Mouse (Mus musculus) heart, embryonic 15.5 days (tissue): ENCODE results near the gene Hdac6. TPM values are rescaled to one million over a fixed set of nuclear protein-coding genes. Genes with fewer than 3 reads are reported as not detected.
"Not testable (repeated sequence)": the region's sequence is repeated elsewhere in the genome, so short reads cannot be mapped to it uniquely, and the experiment has no call there.

Experiments
- ATAC-seq: fragments of 200-750 bp; cut with Nextera tagmentation; replicated peaks from 2 replicates; pipeline ENCODE4 v1.8.0; 2017; ENCODE audit warnings: low read depth, moderate TSS enrichment; ENCODE audit not compliant: insufficient number of reproducible peaks, insufficient read depth, low FRiP score
- H3K27ac ChIP-seq: fragments of 300-500 bp; sonication (generic); 2 replicates; pipeline ENCODE4 v1.5.1; 2015; ENCODE audit warnings: mild to moderate bottlenecking, inconsistent platforms
- H3K27me3 ChIP-seq: fragments of 300-500 bp; sonication (generic); 2 replicates; pipeline ENCODE4 v1.6.1; 2015; ENCODE audit warnings: inconsistent platforms
- H3K36me3 ChIP-seq: fragments of 300-500 bp; sonication (generic); 2 replicates; pipeline ENCODE4 v1.6.1; 2015; ENCODE audit warnings: mild to moderate bottlenecking, inconsistent platforms
- H3K4me1 ChIP-seq: fragments of 300-500 bp; sonication (generic); replicated peaks from 2 replicates; pipeline ENCODE4 v1.6.1; 2015; ENCODE audit warnings: inconsistent platforms
- H3K4me2 ChIP-seq: fragments of 300-500 bp; sonication (generic); 2 replicates; pipeline ENCODE4 v1.6.1; 2015; ENCODE audit warnings: inconsistent platforms, mild to moderate bottlenecking, moderate library complexity
- H3K4me3 ChIP-seq: fragments of 300-500 bp; sonication (generic); 2 replicates; pipeline ENCODE4 v1.5.1; 2015; ENCODE audit warnings: mild to moderate bottlenecking, inconsistent platforms
- H3K9ac ChIP-seq: fragments of 300-500 bp; sonication (generic); 2 replicates; pipeline ENCODE4 v1.6.1; 2015; ENCODE audit warnings: mild to moderate bottlenecking, inconsistent platforms
- H3K9me3 ChIP-seq: fragments of 300-500 bp; sonication (generic); replicated peaks from 2 replicates; pipeline ENCODE4 v1.6.1; 2016; ENCODE audit warnings: inconsistent platforms
- WGBS: fragments of 180-500 bp; shearing (Covaris S2); methylation state at CpG from one replicate; pipeline ENCODE4 v1.1.7; 2015; ENCODE audit warnings: mixed read lengths; 5-methylcytosine and 5-hydroxymethylcytosine counted together
- polyA plus RNA-seq: library from polyadenylated mRNA; unstranded; fragments of >200 nt; fragmentation: Nextera tagmentation; extraction: Ambion mirVana; gene quantifications from 2 replicates; pipeline ENCODE4 v1.2.1, GENCODE M21; 2015

Gene Hdac6
- polyA plus RNA-seq, 1 experiment from 2014 or later, result 21.4 TPM

DNA sequence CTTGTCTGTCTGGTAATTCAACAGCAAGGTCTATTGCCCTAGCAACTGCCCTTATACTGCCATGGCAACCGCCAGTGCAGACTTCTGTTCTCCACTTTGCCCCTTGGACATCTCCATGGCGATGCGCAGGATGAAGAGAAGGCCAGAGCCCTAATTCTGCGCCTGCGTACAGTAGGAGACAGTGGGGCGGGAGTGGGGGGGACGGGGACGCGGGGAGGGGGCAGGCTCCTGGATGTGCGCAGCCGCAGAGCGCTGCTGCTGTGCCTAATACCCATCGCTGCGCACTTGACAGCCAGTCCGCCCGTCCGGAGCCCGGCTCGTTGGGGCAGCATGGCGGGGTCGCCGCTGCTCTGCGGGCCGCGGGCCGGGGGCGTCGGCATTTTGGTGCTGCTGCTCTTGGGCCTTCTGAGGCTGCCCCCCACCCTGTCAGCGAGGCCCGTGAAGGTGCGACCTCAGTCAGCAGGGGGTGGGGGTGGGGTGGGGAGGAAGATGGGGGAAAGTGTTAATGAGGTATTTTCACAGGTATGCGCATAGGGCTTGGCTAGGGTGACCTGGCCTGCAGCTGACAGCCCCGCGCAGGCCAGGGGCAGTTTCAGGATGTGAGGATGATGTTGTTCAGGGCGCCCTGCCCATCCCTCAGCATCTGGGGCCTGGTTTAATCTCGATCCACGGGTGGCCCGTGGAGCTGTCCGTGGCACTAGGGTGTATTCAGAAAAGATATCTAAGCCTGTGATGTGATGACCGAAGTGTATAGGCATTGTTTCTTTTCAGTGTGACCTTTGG lies 27.9 kb downstream of the Hdac6 start, which contains the start of gene Pcsk1n:
TSS of gene Pcsk1n (plus strand) at position 222 of the 783 bp plus-strand sequence.
- no peak within 1 kb of the TSS for H3K27ac ChIP-seq
- H3K36me3 ChIP-seq, result no peaks in the 10 kb centered on the region
- WGBS, result 16% methylated on average over 40 of the region's 40 CpGs
- H3K4me3 ChIP-seq, result 0 out of 2 replicates have a peak within 1 kb of the TSS, but pooled peaks have one; percentile 13
- no peak within 1 kb of the TSS for H3K9ac ChIP-seq
- peaks cover 7% of the 10 kb centered on the region; the same call in 1 of the 2 replicates for H3K4me1 ChIP-seq
- H3K9me3 ChIP-seq, result no peaks in the 10 kb centered on the region
- peak within 1 kb of the TSS; percentile 41 for H3K4me2 ChIP-seq
- H3K27me3 ChIP-seq, result peaks cover 65% of the 10 kb centered on the region
- no peak; the same call in 1 of the 2 replicates for ATAC-seq

DNA sequence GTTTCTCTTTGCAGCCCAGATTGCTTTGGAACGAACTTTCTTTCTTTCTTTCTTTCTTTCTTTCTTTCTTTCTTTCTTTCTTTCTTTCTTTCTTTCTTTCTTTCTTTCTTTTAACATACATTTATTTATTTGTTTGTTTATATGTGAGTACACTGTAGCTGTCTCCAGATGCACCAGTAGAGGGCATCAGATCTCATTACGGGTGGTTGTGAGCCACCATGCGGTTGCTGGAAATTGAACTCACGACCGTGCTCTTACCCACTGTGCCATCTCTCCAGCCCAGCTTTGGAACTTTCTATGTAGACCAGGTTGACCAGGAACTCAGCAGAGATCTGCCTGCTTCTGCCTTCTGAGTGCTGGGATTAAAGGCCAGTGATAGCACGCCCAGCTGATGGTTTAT lies 29.7 kb downstream of the Hdac6 start:
- not testable (repeated sequence) for H3K4me2 ChIP-seq, H3K4me3 ChIP-seq, H3K27ac ChIP-seq, H3K9ac ChIP-seq, H3K9me3 ChIP-seq, H3K36me3 ChIP-seq, ATAC-seq, H3K4me1 ChIP-seq
- 56% methylated on average over 6 of the region's 6 CpGs for WGBS
- H3K27me3 ChIP-seq, result peaks cover 47% of the 10 kb centered on the region

DNA sequence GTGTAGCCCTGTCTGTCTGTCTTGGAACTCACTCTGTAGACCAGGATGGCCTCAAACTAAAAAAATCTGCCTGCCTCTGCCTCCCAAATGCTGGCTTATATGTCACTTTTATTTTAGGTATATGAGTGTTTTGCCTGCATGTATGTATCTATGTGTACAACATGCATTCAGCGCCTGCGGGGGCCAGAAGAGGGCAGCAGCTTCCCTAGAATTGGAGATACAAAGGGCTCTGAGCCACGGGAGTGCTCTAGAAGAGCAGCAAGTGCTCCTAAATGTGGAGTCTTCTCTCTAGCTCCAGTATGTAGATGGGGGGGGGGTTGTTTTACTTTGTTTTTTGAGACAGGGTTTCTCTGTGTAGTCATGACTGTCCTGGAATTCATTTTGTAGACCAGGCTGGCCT lies 32.0 kb downstream of the Hdac6 start:
- H3K4me1 ChIP-seq, ATAC-seq, H3K36me3 ChIP-seq, H3K9ac ChIP-seq, H3K9me3 ChIP-seq, H3K4me2 ChIP-seq, H3K4me3 ChIP-seq, H3K27ac ChIP-seq: not testable (repeated sequence)
- WGBS, result 21% methylated on average over 3 of the region's 3 CpGs
- peaks cover 24% of the 10 kb centered on the region for H3K27me3 ChIP-seq

DNA sequence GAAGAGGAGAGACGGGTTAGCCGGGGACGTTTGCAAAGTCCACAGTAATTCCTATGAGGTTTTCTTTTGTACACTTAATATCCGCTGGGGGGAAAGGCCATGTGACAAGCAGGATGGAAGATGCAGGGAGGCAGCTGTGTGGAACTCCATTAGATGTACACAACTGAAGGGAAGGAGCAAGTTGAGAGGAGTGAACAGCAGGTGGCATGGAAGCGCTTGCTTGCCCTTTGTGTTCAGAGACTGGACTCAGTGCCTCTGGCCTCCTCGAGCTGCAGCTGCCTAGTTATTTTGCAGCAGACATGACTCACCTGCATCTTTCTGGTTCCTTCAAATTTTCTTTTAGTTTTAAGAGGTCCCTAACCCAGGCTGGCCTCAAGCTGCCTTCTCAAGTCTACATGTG lies 37.2 kb downstream of the Hdac6 start:
- no peak for ATAC-seq
- Histone ChIP-seq H3K4me2 (no peak overlapping the region), H3K36me3 (peaks cover 5% of the 10 kb centered on the region; the same call in 1 of the 2 replicates), H3K4me3 (no peak overlapping the region), H3K27ac (no peak overlapping the region), H3K4me1 (no peaks in the 10 kb centered on the region), H3K27me3 (no peaks in the 10 kb centered on the region), H3K9ac (no peak overlapping the region), H3K9me3 (no peaks in the 10 kb centered on the region)
- 50% methylated on average over 6 of the region's 6 CpGs for WGBS

DNA sequence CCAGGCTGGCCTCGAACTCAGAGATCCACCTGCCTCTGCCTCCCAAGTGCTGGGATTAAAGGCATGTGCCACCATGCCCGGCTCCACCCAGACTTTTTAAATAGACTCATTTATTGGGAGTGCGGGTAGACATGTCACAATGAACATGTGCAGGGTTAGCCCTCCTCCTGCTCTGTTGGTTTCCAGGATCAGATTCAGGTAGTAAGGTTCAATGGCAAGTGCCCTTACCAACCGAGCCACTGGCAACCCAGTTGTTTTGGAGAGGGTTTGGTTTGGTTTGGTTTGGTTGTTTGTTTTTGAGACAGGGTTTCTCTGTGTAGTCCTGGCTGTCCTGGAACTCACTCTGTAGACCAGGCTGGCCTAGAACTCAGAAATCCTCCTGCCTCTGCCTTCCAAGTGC lies 38.4 kb downstream of the Hdac6 start, which contains the start of gene Gm10490:
TSS of gene Gm10490 (plus strand) at position 301 of the 400 bp plus-strand sequence.
- H3K4me1 ChIP-seq, H3K36me3 ChIP-seq, H3K4me2 ChIP-seq, H3K27me3 ChIP-seq, H3K4me3 ChIP-seq, H3K9me3 ChIP-seq, ATAC-seq, H3K27ac ChIP-seq, H3K9ac ChIP-seq: not testable (repeated sequence)
- 88% methylated on average over 4 of the region's 4 CpGs for WGBS

DNA sequence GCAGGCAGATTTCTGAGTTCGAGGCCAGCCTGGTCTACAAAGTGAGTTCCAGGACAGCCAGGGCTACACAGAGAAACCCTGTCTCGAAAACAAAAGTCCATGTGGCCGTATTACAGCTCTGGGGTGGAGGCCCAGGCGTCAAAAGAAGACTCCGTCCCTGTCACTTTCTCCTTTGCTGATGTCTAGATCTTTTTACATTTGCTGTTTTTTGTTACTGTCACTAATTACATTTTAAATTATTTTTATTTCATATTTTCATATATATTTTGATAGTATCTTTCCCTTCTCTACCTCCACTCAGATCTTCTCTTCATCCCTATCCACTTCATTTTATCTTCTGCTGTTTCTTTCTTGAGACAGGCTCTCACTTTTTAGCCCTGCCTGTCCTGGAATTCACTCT lies 40.0 kb downstream of the Hdac6 start, which contains the start of gene Gm10491:
TSS of gene Gm10491 (minus strand) at position 101 of the 400 bp plus-strand sequence.
- no peaks in the 10 kb centered on the region for H3K27me3 ChIP-seq
- no peaks in the 10 kb centered on the region for H3K4me1 ChIP-seq
- H3K9ac ChIP-seq, result no peak within 1 kb of the TSS
- peaks cover 5% of the 10 kb centered on the region; the same call in 1 of the 2 replicates for H3K36me3 ChIP-seq
- H3K4me2 ChIP-seq, result no peak within 1 kb of the TSS
- H3K27ac ChIP-seq, result no peak within 1 kb of the TSS
- H3K4me3 ChIP-seq, result no peak within 1 kb of the TSS
- no peak for ATAC-seq
- 86% methylated on average over 5 of the region's 5 CpGs for WGBS
- H3K9me3 ChIP-seq, result no peaks in the 10 kb centered on the region

DNA sequence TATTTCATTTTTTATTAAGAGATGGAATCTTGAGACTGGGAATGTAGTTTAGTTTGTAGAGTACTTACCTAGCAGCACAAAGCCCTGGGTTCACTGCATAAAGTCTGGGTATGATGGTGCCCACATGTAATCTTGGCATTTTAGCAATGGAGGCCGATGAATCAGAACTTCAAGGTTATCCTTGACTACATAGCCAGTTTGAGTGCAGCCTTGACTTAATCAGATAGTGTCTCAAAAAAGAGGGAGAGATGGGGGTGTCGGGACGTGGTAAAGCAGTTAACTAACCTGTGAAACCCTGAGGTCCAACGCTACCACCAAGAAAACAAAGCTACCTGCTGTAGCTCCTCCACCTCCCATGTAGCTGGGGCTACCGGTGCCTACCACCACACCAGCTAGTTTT lies 43.2 kb downstream of the Hdac6 start:
- ATAC-seq, result no peak
- Histone ChIP-seq H3K4me1 (0 out of 2 replicates have a peak, but pooled peaks cover 2% of the 10 kb centered on the region), H3K9ac (no peak overlapping the region), H3K27me3 (no peaks in the 10 kb centered on the region), H3K36me3 (peaks cover 5% of the 10 kb centered on the region; the same call in 1 of the 2 replicates), H3K9me3 (no peaks in the 10 kb centered on the region), H3K4me3 (no peak overlapping the region), H3K27ac (no peak overlapping the region), H3K4me2 (no peak overlapping the region)
- 89% methylated on average over 5 of the region's 5 CpGs for WGBS

DNA sequence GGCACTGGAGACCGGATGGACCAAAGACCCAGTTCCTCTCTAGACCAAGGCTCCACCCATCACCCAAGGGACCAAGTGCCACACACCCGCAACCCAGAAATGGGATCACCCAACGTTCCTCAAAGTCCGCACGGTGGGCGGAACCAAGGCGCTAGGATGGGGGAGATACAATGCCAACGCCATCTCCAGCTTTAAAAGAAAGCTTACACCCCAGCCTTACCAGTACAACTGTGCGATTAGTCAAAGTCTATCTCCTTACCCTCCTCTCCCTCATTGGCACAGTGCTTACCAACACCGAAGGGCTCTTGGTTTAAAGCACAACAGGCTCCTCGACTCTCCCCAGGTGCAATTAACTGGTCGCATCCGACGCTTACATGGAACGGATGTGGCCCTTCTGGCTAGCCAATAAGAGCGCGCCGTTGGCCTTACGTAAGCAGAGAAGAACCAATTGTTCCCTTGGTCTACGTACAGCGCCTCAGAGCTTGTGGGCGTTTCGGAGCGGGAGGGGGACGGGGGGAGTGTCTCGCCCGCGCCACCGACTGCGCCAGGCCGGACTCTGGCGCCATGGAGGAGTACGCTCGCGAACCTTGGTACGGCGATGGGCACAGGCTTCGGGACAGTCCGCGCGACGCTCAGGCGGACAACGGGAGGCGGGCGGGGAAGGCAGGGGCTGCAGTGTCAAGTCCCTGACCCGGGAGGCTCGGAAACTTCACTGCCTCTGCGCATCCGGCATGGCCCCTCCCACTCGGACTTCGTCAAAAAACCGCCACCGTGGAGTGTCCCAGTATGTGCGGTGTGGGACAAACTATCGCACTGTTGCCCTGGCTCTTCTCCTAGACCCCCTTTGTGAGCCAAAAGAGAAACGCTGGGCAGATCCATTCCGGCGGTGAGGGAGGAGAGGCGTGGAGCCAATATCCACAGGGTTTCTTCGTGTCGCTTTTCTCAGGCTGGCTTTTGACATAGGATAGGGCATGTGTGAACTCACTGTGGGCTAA lies 48.5 kb downstream of the Hdac6 start, which contains the start of the genes Pqbp1 and Timm17b:
TSS of gene Pqbp1 (minus strand) at position 390 of the 995 bp plus-strand sequence.
TSS of gene Timm17b (plus strand) at position 478 of the 995 bp plus-strand sequence.
- Histone ChIP-seq H3K27me3 (no peaks in the 10 kb centered on the region), H3K4me3 (peak within 1 kb of the TSS; percentile 69), H3K27ac (peak within 1 kb of the TSS; percentile 86), H3K4me2 (peak within 1 kb of the TSS; percentile 61), H3K4me1 (peaks cover 4% of the 10 kb centered on the region; the same call in 1 of the 2 replicates), H3K9me3 (no peaks in the 10 kb centered on the region), H3K36me3 (no peaks in the 10 kb centered on the region; the same call in 1 of the 2 replicates), H3K9ac (peak within 1 kb of the TSS; percentile 63)
- peak; percentile 98 for ATAC-seq
- WGBS, result 14% methylated on average over 62 of the region's 62 CpGs

DNA sequence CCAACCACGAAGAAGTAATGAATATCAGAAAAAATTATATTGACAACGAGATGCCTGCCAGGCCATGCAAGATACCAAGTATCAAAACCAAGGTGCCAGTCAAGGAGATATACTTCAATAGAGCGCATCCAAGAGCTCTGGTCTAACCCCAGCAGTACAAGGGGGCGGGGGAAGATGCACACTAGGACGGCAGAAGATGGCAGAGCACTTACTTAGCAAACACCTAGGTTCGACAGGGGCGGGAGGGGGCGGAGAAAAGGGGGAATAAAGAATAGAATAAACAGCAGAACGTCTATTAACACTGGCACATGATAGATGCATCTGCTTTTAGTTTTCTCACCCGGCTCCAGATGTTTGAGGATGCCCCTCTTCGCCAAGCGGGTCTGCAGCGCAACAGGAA lies 49.5 kb downstream of the Hdac6 start:
- Histone ChIP-seq H3K4me2 (peak overlapping the region; percentile 61), H3K4me3 (peak overlapping the region; percentile 69), H3K9ac (peak overlapping the region; percentile 52), H3K4me1 (peaks cover 4% of the 10 kb centered on the region; the same call in 1 of the 2 replicates), H3K27me3 (no peaks in the 10 kb centered on the region), H3K36me3 (no peaks in the 10 kb centered on the region; the same call in 1 of the 2 replicates), H3K9me3 (no peaks in the 10 kb centered on the region), H3K27ac (peak overlapping the region; percentile 86)
- ATAC-seq, result no peak
- 24% methylated on average over 13 of the region's 13 CpGs for WGBS

DNA sequence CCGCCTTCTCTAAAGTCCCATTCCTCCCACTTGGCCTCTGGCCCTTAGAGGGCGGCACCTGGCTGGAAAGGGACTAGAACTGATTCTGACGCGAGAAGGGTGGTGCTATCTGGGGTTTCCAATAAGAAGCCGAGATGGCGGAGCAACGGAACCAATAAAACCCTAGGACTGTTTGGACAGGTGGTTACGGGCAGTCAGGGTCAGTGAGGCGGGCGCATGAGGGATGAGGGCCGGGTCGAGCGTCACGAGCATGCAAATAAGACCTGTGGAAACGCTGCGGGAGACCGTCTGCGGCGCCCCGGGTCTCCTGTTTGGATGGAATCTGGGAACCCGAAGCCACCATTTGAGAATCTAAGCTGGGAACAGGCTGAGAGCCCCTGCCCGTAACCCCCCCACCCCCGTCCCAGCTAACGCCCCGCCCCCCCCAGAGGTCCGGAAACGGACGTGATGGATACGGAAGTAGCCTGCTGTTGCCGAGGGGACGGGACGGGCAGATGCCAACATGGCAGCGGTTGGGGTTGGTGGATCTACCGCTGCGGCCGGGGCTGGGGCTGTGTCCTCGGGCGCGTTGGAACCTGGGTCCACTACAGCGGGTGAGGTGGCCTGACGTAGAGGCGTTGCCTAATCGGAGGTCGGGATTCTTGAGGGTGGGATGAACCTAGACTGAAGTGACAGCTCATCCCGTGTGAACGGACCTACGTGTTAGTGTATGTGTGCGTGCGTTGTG lies 63.7 kb downstream of the Hdac6 start, which contains the start of gene Slc35a2:
TSS of gene Slc35a2 (plus strand) at position 188 of the 727 bp plus-strand sequence.
- H3K9ac ChIP-seq, result peak within 1 kb of the TSS; percentile 58
- H3K4me2 ChIP-seq, result peak within 1 kb of the TSS; percentile 67
- peak; percentile 92 for ATAC-seq
- peak within 1 kb of the TSS; percentile 69 for H3K4me3 ChIP-seq
- H3K27me3 ChIP-seq, result no peaks in the 10 kb centered on the region
- peak within 1 kb of the TSS; percentile 88 for H3K27ac ChIP-seq
- no peaks in the 10 kb centered on the region for H3K9me3 ChIP-seq
- no peaks in the 10 kb centered on the region for H3K36me3 ChIP-seq
- 8% methylated on average over 49 of the region's 49 CpGs for WGBS
- peaks cover 10% of the 10 kb centered on the region for H3K4me1 ChIP-seq
